Mouse (Mus musculus) heart, embryonic 12.5 days (tissue): ENCODE data around the gene Plcd3. TPM values are rescaled to one million over a fixed set of nuclear protein-coding genes. Genes with fewer than 3 reads are reported as not detected.

Experiments used
- ATAC-seq: fragments of 200-750 bp; cut with Nextera tagmentation; 2 replicates; pipeline ENCODE4 v1.8.0; 2017; ENCODE audit warnings: moderate TSS enrichment, moderate library complexity; ENCODE audit not compliant: insufficient number of reproducible peaks, low FRiP score
- H3K27ac ChIP-seq: fragments of 300-500 bp; sonication (generic); 2 replicates; pipeline ENCODE4 v1.5.1; 2016; ENCODE audit warnings: mild to moderate bottlenecking, moderate library complexity; ENCODE audit not compliant: poor library complexity, severe bottlenecking
- H3K27me3 ChIP-seq: fragments of 300-500 bp; sonication (generic); replicated peaks from 2 replicates; pipeline ENCODE4 v1.6.1; 2016; ENCODE audit warnings: mild to moderate bottlenecking, moderate library complexity
- H3K36me3 ChIP-seq: fragments of 300-500 bp; sonication (generic); 2 replicates; pipeline ENCODE4 v1.6.1; 2016; ENCODE audit warnings: mild to moderate bottlenecking, moderate library complexity
- H3K4me1 ChIP-seq: fragments of 300-500 bp; sonication (generic); replicated peaks from 2 replicates; pipeline ENCODE4 v1.6.1; 2016; ENCODE audit warnings: mild to moderate bottlenecking
- H3K4me2 ChIP-seq: fragments of 300-500 bp; sonication (generic); 2 replicates; pipeline ENCODE4 v1.6.1; 2016; ENCODE audit warnings: mild to moderate bottlenecking, moderate library complexity
- H3K4me3 ChIP-seq: fragments of 300-500 bp; sonication (generic); 2 replicates; pipeline ENCODE4 v1.5.1; 2016; ENCODE audit warnings: mild to moderate bottlenecking
- H3K9ac ChIP-seq: fragments of 300-500 bp; sonication (generic); 2 replicates; pipeline ENCODE4 v1.6.1; 2016; ENCODE audit warnings: mild to moderate bottlenecking, moderate library complexity
- H3K9me3 ChIP-seq: fragments of 300-500 bp; sonication (generic); replicated peaks from 2 replicates; pipeline ENCODE4 v1.6.1; 2016; ENCODE audit warnings: mild to moderate bottlenecking, moderate library complexity
- WGBS: fragments of 180-500 bp; shearing (Covaris S2); methylation state at CpG from one replicate; pipeline ENCODE4 v1.1.7; 2016; 5-methylcytosine and 5-hydroxymethylcytosine counted together
- polyA plus RNA-seq: library from polyadenylated mRNA; unstranded; fragments of >200 nt; fragmentation: Nextera tagmentation; extraction: Ambion mirVana; gene quantifications from 2 replicates; pipeline ENCODE4 v1.2.1, GENCODE M21; 2016

Plcd3 gene
- 5.8 and 6.6 TPM in 2 replicates for polyA plus RNA-seq

DNA sequence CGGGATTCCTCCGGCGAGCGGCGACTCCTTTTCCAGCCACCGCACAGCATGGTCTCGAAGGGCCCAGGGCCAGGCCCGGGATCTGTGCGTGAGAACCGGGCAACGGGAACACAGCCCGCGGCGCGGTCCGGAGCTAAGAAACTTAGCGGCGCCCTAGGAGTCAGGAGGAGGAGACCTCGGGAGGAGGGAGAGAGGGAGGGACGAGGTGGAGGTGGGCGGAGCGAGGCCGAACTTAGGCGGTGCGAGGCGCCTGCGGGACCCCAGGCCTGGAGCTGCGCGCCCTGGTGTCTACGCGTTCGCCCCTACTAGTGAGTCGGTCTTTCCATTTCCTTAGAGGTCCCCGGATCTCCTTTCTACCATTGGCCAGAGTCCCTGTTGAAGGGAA lies at the start of gene Plcd3, which contains the start of gene Acbd4:
Gene Plcd3 (minus strand): TSS at position 178 of the 385 bp plus-strand sequence.
Gene Acbd4 (plus strand): TSS at position 202 of the 385 bp plus-strand sequence.
- peak within 1 kb of the TSS; percentile 93 for H3K4me2 ChIP-seq
- peak; percentile 54 for ATAC-seq
- no peaks in the 10 kb centered on the region for H3K36me3 ChIP-seq
- peaks cover 28% of the 10 kb centered on the region for H3K27me3 ChIP-seq
- peaks cover 52% of the 10 kb centered on the region for H3K4me1 ChIP-seq
- peak within 1 kb of the TSS; percentile 67 for H3K4me3 ChIP-seq
- no peak within 1 kb of the TSS for H3K27ac ChIP-seq
- no peaks in the 10 kb centered on the region for H3K9me3 ChIP-seq
- H3K9ac ChIP-seq: peak within 1 kb of the TSS; percentile 71
- WGBS: 0% methylated on average over 32 of the region's 34 CpGs

DNA sequence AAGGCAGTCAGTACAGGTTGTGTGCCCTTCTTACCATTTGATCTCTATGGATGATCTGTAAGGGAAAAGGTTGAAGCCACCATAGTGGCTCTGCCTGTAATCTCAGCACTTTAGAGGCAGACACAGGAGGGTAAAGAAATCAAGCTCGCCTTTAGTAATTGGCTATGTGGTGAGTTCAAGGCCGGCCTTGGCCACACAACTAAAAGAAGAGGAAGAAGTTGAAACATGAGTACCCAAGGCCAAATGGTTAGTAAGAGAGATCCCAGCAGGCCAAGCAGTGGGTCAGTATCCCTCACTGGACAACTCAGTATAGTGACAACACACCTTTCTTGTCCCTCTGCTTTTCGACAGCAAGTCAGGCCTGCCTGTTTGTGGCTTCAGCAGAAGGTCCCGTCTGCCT lies 48.3 kb upstream of the Plcd3 start:
- H3K9me3 ChIP-seq: no peaks in the 10 kb centered on the region
- no peak overlapping the region for H3K4me3 ChIP-seq
- no peak for ATAC-seq
- no peak overlapping the region for H3K4me2 ChIP-seq
- peaks cover 7% of the 10 kb centered on the region for H3K4me1 ChIP-seq
- no peaks in the 10 kb centered on the region for H3K27me3 ChIP-seq
- WGBS: 88% methylated on average over 4 of the region's 4 CpGs
- H3K36me3 ChIP-seq: no peaks in the 10 kb centered on the region
- H3K9ac ChIP-seq: no peak overlapping the region
- H3K27ac ChIP-seq: no peak overlapping the region

DNA sequence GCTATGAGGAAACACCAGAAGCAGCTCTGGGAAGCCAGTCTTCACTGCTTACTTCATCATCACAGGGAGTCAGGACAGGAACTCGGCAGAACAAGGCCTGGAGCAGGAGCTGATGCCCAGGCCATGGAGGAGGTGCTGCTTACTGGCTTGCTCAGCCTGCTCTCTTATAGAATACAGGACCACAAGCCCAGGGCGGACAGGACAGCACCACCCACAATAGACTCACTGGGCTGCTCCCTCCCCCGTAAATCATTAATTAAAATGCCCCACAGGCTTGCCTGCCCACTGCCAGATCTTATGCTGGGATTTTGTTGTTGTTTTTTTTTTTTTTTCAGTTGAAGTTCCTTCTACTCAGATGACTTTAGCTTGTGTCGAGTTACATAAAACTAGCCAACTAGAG lies 46.3 kb upstream of the Plcd3 start:
- Histone ChIP-seq H3K27me3 (no peaks in the 10 kb centered on the region), H3K36me3 (no peaks in the 10 kb centered on the region), H3K4me3 (no peak overlapping the region), H3K4me1 (peaks cover 19% of the 10 kb centered on the region), H3K27ac (no peak overlapping the region), H3K9ac (no peak overlapping the region), H3K4me2 (no peak overlapping the region), H3K9me3 (no peaks in the 10 kb centered on the region)
- ATAC-seq: no peak
- WGBS: 72% methylated on average over 4 of the region's 4 CpGs

DNA sequence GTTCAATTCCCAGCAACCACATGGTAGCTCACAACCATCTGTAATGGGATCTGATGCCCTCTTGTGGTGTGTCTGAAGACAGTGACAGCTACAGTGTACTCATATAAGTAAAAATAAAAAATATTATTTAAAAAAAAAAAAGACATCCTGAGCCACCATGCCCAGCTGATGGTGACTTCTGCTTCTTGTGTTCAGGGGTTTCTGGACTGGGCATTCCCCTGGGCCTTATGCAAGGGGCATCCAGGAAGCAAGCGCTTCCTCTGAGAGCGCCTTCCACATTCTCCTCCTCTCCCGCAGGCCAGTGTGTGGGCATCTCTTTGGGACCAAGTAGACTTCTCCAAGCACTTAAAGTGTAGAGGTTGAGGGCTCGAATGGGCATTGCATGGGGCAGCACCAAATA lies 44.9 kb upstream of the Plcd3 start:
- Histone ChIP-seq H3K9ac (no peak overlapping the region), H3K4me2 (no peak overlapping the region), H3K27me3 (no peaks in the 10 kb centered on the region), H3K4me3 (no peak overlapping the region), H3K27ac (no peak overlapping the region), H3K9me3 (no peaks in the 10 kb centered on the region), H3K4me1 (peaks cover 33% of the 10 kb centered on the region), H3K36me3 (no peaks in the 10 kb centered on the region)
- no peak for ATAC-seq
- 82% methylated on average over 4 of the region's 4 CpGs for WGBS

DNA sequence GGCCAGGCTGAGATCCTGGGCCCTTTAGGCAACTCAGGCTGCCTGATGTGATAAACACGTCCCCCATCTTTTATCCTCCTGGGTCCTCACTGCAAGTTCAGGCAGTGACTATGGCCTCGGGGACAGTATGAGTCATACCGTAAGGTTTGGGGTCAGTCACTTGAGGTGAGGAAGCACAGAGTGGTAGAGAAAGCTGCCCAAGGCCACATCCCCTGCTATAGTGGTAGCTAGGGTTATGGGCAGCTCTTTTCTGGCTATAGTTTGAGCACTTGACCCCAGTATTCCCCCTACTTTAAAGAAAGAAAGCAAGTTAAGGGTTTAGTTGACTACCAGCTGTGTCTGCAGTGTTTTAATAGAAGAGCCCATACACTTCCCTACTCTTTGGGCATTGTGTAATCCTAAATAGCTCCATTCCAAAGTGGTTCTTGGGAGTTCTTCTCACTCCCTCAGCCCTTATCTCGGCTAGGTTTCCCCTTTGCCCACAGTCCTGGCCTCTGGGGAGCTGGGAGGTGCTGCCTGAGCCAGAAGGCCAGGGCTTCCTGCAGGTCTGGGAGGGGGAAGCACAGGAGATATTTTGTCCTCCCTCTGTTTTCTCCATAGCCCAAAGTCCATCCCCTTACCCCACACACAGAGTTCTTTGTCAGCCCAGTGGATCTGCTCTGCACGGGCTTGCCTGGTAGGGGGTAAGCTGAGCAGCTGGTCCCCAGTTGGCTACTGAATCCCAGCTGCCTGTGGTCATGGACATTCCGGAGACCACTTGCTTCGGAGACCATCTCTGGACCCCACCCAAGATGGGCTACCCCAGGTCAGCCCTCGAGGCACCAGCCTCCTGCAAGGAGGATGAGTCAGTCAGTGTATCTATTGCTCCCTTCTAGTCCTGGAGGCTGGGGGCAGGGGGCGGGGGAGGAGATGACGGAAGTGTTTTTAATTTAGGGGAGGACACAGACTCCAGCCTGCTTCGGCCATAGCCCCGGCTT lies 43.1 kb upstream of the Plcd3 start:
- Histone ChIP-seq H3K27ac (peak overlapping the region; percentile 32), H3K27me3 (no peaks in the 10 kb centered on the region), H3K4me3 (no peak overlapping the region), H3K9ac (no peak overlapping the region), H3K36me3 (peaks cover 1% of the 10 kb centered on the region; the same call in 1 of the 2 replicates), H3K9me3 (no peaks in the 10 kb centered on the region), H3K4me1 (peaks cover 46% of the 10 kb centered on the region), H3K4me2 (no peak overlapping the region)
- ATAC-seq: no peak
- WGBS: 35% methylated on average over 12 of the region's 12 CpGs

DNA sequence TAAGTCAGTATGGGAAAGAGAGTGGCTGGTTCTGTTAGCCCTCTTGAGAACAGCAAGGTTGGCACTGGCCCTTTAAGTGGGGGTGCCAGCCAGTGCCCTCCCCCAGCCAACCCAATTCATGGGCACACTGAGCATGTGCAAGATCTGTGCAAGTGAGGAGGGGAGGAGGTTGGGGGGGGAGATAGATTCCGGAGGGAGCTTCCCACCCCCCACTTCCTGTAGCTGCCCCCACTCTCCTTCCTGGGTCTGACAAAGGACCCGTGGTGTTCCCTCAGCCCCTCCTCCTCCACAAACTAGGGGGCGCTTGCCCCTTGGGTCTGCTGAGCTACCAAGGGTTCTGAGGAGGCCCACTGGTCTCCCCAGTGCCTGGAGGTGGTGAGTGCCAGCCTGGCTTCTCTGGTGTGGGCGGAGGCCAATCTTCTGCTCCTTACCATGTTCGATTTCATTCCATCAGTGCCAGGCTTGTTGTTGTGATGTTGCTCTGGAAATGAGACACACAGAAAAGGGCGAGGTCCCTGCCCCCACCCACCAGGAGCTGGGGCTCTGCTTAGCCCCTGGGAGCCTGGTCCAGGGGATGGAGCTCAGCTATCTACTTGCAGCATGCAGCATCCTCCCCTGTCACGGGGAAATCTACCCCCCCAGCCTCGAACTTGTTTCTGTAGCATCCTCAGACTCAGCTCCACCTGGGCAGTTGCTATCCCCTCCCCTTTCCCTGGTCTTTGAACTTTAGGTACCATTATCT lies 41.2 kb upstream of the Plcd3 start:
- peaks cover 46% of the 10 kb centered on the region for H3K4me1 ChIP-seq
- H3K4me3 ChIP-seq: peak overlapping the region; percentile 19
- 30% methylated on average over 8 of the region's 8 CpGs for WGBS
- peak overlapping the region; percentile 59; the same call in 1 of the 2 replicates for H3K9ac ChIP-seq
- H3K27me3 ChIP-seq: no peaks in the 10 kb centered on the region
- peak; percentile 47; the same call in 1 of the 2 replicates for ATAC-seq
- H3K9me3 ChIP-seq: no peaks in the 10 kb centered on the region
- H3K36me3 ChIP-seq: peaks cover 14% of the 10 kb centered on the region
- H3K27ac ChIP-seq: peak overlapping the region; percentile 76
- H3K4me2 ChIP-seq: peak overlapping the region; percentile 45

DNA sequence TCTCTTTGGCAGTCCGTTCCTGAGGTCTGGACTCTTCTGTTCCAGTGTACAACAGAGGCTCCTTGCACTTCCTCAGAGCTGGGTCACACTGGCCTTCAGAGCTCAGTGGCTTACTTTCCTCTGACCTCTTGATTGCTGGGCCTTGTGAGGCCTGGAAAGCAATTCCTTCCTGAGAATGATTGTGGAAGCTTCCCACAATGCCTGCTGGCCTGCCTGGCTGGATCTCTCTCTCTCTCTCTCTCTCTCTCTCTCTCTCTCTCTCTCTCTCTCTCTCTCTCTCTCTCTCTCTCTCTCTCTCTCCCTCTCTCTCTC lies 40.4 kb upstream of the Plcd3 start:
- Histone ChIP-seq H3K27ac (peak overlapping the region; percentile 76), H3K4me2 (0 out of 2 replicates have a peak overlapping the region, but pooled peaks have one; percentile 45), H3K27me3 (no peaks in the 10 kb centered on the region), H3K9me3 (no peaks in the 10 kb centered on the region), H3K4me1 (peaks cover 46% of the 10 kb centered on the region), H3K4me3 (no peak overlapping the region), H3K36me3 (peaks cover 14% of the 10 kb centered on the region), H3K9ac (no peak overlapping the region)
- WGBS: 41% methylated on average over 1 of the region's 1 CpGs
- 0 out of 2 replicates have a peak, but pooled peaks have one; percentile 19 for ATAC-seq

DNA sequence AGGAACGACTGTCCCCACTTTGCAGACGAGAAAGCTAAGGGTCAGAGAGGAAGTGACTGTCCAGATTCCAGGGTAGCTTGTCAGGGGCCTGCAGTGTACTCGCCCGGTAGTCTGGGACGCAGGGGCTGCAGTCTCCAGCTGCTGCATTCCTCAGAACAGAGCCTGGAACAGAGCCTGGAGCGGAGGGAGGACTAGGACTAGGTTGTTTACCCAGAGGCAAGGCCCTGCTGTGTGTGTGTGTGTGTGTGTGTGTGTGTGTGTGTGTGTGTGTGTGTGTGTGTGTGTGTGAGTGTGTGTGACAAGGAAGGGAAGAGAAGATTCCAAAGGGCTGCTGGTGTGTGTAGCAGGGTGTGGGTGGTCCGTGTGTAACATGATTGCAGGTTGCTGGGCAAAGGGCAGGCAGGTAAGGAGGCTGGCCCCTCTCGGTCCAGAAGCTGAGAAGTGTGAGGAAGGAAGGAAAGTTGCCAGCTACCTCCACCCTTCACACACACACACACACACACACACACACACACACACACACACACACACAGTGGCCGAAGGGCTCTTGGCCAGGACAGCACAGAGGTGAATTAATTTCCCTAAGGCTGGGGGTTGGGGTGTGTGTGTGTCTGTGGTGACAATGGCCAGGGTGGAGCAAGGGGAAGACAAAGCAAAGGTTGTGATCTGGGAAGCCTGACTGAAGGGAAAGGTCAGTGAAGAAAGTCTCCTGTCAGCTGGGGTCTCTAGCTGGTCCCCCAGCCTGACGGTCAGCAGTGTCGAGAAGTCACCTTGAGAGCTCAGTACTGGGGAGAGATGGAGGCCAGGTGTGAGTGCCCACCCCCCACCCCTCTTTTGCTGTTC lies 39.9 kb upstream of the Plcd3 start:
- 23% methylated on average over 11 of the region's 11 CpGs for WGBS

DNA sequence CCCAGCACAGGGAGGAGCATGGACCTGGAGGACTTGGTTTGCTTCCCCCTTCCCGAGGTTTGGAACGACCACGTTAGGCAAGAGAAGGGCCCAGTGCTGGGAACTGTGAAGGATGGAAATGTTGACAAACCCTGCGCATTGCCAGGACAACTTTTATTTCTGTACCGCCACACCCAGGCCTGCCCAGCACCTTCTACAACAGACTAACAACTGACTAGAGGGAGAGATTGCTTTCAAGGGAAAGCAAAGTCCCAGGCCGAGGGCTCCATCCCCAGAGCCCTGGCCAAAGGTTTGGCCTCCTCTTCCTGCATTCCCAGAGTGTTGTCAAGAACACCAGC lies 39.3 kb upstream of the Plcd3 start:
- no peaks in the 10 kb centered on the region for H3K9me3 ChIP-seq
- H3K27me3 ChIP-seq: no peaks in the 10 kb centered on the region
- no peak overlapping the region for H3K4me2 ChIP-seq
- H3K27ac ChIP-seq: peak overlapping the region; percentile 76
- no peak for ATAC-seq
- H3K4me3 ChIP-seq: no peak overlapping the region
- peaks cover 14% of the 10 kb centered on the region for H3K36me3 ChIP-seq
- peaks cover 46% of the 10 kb centered on the region for H3K4me1 ChIP-seq
- H3K9ac ChIP-seq: no peak overlapping the region
- 47% methylated on average over 6 of the region's 6 CpGs for WGBS

More for the DNA sequence above, 39.9 kb upstream of the Plcd3 start:
- no peak; the same call in 1 of the 2 replicates for ATAC-seq
- peaks cover 46% of the 10 kb centered on the region for H3K4me1 ChIP-seq
- H3K9me3 ChIP-seq: no peaks in the 10 kb centered on the region
- peak overlapping the region; percentile 76 for H3K27ac ChIP-seq
- H3K36me3 ChIP-seq: peaks cover 14% of the 10 kb centered on the region
- H3K27me3 ChIP-seq: no peaks in the 10 kb centered on the region
- no peak overlapping the region for H3K9ac ChIP-seq
- 0 out of 2 replicates have a peak overlapping the region, but pooled peaks have one; percentile 45 for H3K4me2 ChIP-seq
- H3K4me3 ChIP-seq: no peak overlapping the region

DNA sequence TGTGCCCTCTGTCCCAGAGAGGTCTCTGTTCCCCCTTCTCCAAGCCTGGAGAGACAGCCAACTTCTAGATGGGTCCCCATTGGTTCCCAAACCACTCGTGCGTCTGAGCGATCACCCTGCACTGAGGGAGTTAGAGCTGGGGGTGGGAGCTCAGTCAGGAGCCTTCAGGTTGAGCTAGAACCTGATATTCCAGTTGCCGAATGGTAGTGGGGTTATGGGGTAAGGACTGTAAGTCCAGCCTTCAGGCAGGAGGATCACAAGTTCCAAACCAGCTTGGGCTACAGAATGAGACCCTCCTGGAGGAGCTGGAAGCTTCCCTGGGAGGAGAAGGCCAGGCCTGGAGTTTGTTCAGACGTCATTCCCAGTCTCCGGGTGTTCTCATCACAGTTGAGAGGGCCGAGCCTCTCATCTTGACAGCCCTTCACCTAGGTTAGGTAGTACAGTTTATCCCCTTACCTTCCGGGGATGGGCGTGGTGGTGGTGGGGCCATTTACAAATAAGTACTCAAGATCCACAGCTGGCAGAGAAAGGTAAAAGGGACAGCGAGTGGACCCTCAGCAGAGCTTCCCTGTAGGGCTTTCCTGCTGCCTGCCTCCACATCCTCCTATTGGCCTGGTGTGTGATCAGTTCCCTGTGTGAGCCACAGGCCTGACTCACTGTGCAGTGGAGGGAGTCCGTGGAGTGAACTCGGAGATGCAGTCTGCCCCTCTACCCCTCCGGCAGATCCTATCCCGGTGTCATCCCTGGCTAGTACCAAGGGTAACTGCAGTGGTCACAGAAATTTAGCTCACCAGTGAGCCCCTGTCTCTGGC lies 38.7 kb upstream of the Plcd3 start:
- H3K36me3 ChIP-seq: peaks cover 14% of the 10 kb centered on the region
- no peak overlapping the region for H3K4me2 ChIP-seq
- H3K27ac ChIP-seq: peak overlapping the region; percentile 76
- H3K27me3 ChIP-seq: no peaks in the 10 kb centered on the region
- no peaks in the 10 kb centered on the region for H3K9me3 ChIP-seq
- H3K4me3 ChIP-seq: no peak overlapping the region
- peaks cover 44% of the 10 kb centered on the region for H3K4me1 ChIP-seq
- WGBS: 80% methylated on average over 14 of the region's 14 CpGs
- no peak for ATAC-seq
- no peak overlapping the region for H3K9ac ChIP-seq
